Mouse (Mus musculus) limb, embryonic 14.5 days (tissue): Measurements from ENCODE around the gene Lgals9. TPM values are rescaled to one million over a fixed set of nuclear protein-coding genes. Genes with fewer than 3 reads are reported as not detected.
A peak's percentile ranks its signal among the peaks of the same experiment; 100 is the strongest.

Experiments
- ATAC-seq: fragments of 200-750 bp; cut with Nextera tagmentation; 2 replicates; pipeline ENCODE4 v1.8.0; 2017; ENCODE audit warnings: low read depth, moderate number of reproducible peaks, moderate TSS enrichment; ENCODE audit not compliant: low FRiP score
- DNase-seq: peaks from one replicate; pipeline ENCODE4 v3.0.0-alpha.2; 2015; ENCODE audit warnings: low spot score
- H3K27ac ChIP-seq: fragments of 300-500 bp; sonication (generic); replicated peaks from 2 replicates; pipeline ENCODE4 v1.5.1; 2014; ENCODE audit warnings: low read depth, mild to moderate bottlenecking, low read length, moderate library complexity, mixed read lengths
- H3K27me3 ChIP-seq: fragments of 300-500 bp; sonication (generic); 2 replicates; pipeline ENCODE4 v1.6.1; 2014; ENCODE audit warnings: low read length, mixed read lengths; ENCODE audit not compliant: control insufficient read depth, insufficient read depth
- H3K36me3 ChIP-seq: fragments of 300-500 bp; sonication (generic); 2 replicates; pipeline ENCODE4 v1.6.1; 2014; ENCODE audit warnings: mild to moderate bottlenecking, low read length, moderate library complexity, mixed read lengths; ENCODE audit not compliant: control insufficient read depth, insufficient read depth
- H3K4me1 ChIP-seq: fragments of 300-500 bp; sonication (generic); 2 replicates; pipeline ENCODE4 v1.6.1; 2014; ENCODE audit warnings: antibody characterized with exemption, low read length, mixed read lengths; ENCODE audit not compliant: control insufficient read depth, insufficient read depth
- H3K4me2 ChIP-seq: fragments of 300-500 bp; sonication (generic); replicated peaks from 2 replicates; pipeline ENCODE4 v1.6.1; 2014; ENCODE audit warnings: low read depth, mild to moderate bottlenecking, low read length, moderate library complexity; ENCODE audit not compliant: severe bottlenecking
- H3K4me3 ChIP-seq: fragments of 300-500 bp; sonication (generic); replicated peaks from 2 replicates; pipeline ENCODE4 v1.5.1; 2014; ENCODE audit warnings: low read length
- H3K9ac ChIP-seq: fragments of 300-500 bp; sonication (generic); 2 replicates; pipeline ENCODE4 v1.6.1; 2014; ENCODE audit warnings: mild to moderate bottlenecking, low read depth, low read length, moderate library complexity; ENCODE audit not compliant: severe bottlenecking
- H3K9me3 ChIP-seq: fragments of 300-500 bp; sonication (generic); 2 replicates; pipeline ENCODE4 v1.6.1; 2016; ENCODE audit warnings: low read length; ENCODE audit not compliant: control insufficient read depth
- POLR2A ChIP-seq: fragments of 200-500 bp; IDR thresholded peaks from 2 replicates; pipeline ENCODE4 v1.8.0; 2012; ENCODE audit warnings: inconsistent platforms, mild to moderate bottlenecking, moderate library complexity, borderline replicate concordance; ENCODE audit not compliant: insufficient read depth, insufficient read length; ENCODE audit errors: extremely low read depth
- WGBS: fragments of 180-500 bp; shearing (Covaris S2); extraction: QIAGEN DNeasy Blood & Tissue Kit; methylation state at CpG from one replicate; pipeline ENCODE4 v1.1.7; 2014; 5-methylcytosine and 5-hydroxymethylcytosine counted together
- polyA plus RNA-seq, 2 experiments: library from polyadenylated mRNA; depleted of rRNA in 1 of 2; stranded (reverse) in 1 of 2; unstranded in 1 of 2; fragments of >200 nt; fragmentation: Nextera tagmentation in 1 of 2; extraction: Ambion mirVana in 1 of 2; gene quantifications; 2 replicates each; pipeline versions ENCODE4 v1.2.1 to v1.2.3; 2012 to 2014

Lgals9 gene
- polyA plus RNA-seq, 2 experiments: 29.7 to 35.4 TPM

- no peaks in the 10 kb centered on the region for H3K9me3 ChIP-seq
- DNase-seq (peak; percentile 29), ATAC-seq (no peak)
- H3K36me3 ChIP-seq: no peaks in the 10 kb centered on the region
- no peak for TF ChIP-seq POLR2A
- H3K27ac ChIP-seq: no peak overlapping the region
- WGBS: 29% methylated on average over 8 of the region's 8 CpGs
- H3K9ac ChIP-seq: no peak overlapping the region
- H3K4me2 ChIP-seq: no peak overlapping the region
- peaks cover 32% of the 10 kb centered on the region for H3K27me3 ChIP-seq
- H3K4me1 ChIP-seq: no peaks in the 10 kb centered on the region
- no peak overlapping the region for H3K4me3 ChIP-seq
These were observed 61.9 kb downstream of the Lgals9 start for GRCm38 (mm10) chr11:78922678-78923407.

DNA sequence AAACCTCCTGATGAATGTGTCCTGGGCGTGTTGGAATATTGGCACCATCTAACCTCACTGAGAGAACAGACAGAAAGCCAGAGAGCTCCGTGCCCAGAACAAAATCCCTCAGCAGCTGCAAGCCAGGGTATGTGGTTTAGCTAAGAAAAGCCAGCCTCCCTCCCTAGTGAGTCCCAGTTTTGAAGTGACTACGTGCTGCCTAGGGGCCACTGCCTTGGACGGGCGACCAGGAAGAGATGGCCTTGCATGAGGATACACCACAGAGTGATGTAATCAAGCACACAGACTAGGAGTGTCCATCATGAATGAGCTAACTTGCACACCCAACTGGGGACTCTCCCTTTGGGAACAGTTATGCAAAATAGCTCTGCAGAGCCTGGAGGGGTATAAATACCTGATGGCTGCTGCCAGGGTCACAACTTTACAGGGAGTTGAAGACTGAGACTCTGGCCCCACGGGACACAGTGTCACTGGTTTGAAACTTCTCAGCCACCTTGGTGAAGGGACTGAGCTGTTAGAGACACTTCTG is 64.3 kb downstream of the Lgals9 start, which contains the start of gene Nos2:
Gene Nos2, plus strand, starts transcription at position 377 of the 529 bp plus-strand sequence.
- peaks cover 24% of the 10 kb centered on the region for H3K27me3 ChIP-seq
- H3K4me1 ChIP-seq: no peaks in the 10 kb centered on the region
- ATAC-seq: no peak

GRCm38 (mm10) chr11:78919745-78920144 is 65.0 kb downstream of the Lgals9 start:
- H3K4me3 ChIP-seq: no peak overlapping the region
- no peak overlapping the region for H3K9ac ChIP-seq
- no peaks in the 10 kb centered on the region for H3K4me1 ChIP-seq
- no peak for TF ChIP-seq POLR2A
- H3K27me3 ChIP-seq: peaks cover 17% of the 10 kb centered on the region
- no peak overlapping the region for H3K27ac ChIP-seq
- no peak overlapping the region for H3K4me2 ChIP-seq
- H3K36me3 ChIP-seq: no peaks in the 10 kb centered on the region
- DNase-seq (no peak), ATAC-seq (no peak)
- no peaks in the 10 kb centered on the region for H3K9me3 ChIP-seq
- WGBS: 71% methylated on average over 4 of the region's 4 CpGs

More for the DNA sequence above, 64.3 kb downstream of the Lgals9 start, which contains the start of gene Nos2:
- H3K9ac ChIP-seq: no peak within 1 kb of the TSS
- WGBS: 62% methylated on average over 6 of the region's 6 CpGs
- no peak for TF ChIP-seq POLR2A
- no peak within 1 kb of the TSS for H3K4me2 ChIP-seq
- no peaks in the 10 kb centered on the region for H3K9me3 ChIP-seq
- H3K36me3 ChIP-seq: no peaks in the 10 kb centered on the region
- DNase-seq: no peak
- H3K4me3 ChIP-seq: no peak within 1 kb of the TSS
- no peak within 1 kb of the TSS for H3K27ac ChIP-seq

- no peaks in the 10 kb centered on the region for H3K9me3 ChIP-seq
- no peak for TF ChIP-seq POLR2A
- no peak overlapping the region for H3K9ac ChIP-seq
- H3K36me3 ChIP-seq: no peaks in the 10 kb centered on the region
- H3K27me3 ChIP-seq: no peaks in the 10 kb centered on the region
- DNase-seq (no peak), ATAC-seq (no peak)
- 64% methylated on average over 1 of the region's 1 CpGs for WGBS
- no peak overlapping the region for H3K4me3 ChIP-seq
- H3K4me1 ChIP-seq: no peaks in the 10 kb centered on the region
- H3K27ac ChIP-seq: no peak overlapping the region
- H3K4me2 ChIP-seq: no peak overlapping the region
These were observed 68.3 kb downstream of the Lgals9 start for GRCm38 (mm10) chr11:78916410-78916809.

- no peak for DNase-seq
- TF ChIP-seq POLR2A: no peak
- H3K27me3 ChIP-seq: no peaks in the 10 kb centered on the region
- no peak overlapping the region for H3K27ac ChIP-seq
- WGBS: 83% methylated on average over 6 of the region's 6 CpGs
- no peaks in the 10 kb centered on the region for H3K36me3 ChIP-seq
- no peaks in the 10 kb centered on the region for H3K9me3 ChIP-seq
- no peak overlapping the region for H3K4me3 ChIP-seq
- ATAC-seq: no peak
- H3K4me1 ChIP-seq: no peaks in the 10 kb centered on the region
- no peak overlapping the region for H3K9ac ChIP-seq
- no peak overlapping the region for H3K4me2 ChIP-seq
These were observed 69.3 kb downstream of the Lgals9 start for GRCm38 (mm10) chr11:78915473-78915872.

Other genes starting within 250 kb of the Lgals9 start
- 48.4 and 51.6 TPM in 2 replicates for gene Ccnq, start 233.2 kb downstream of the Lgals9 start, polyA plus RNA-seq (2012; rRNA removed)
- 40.4 and 50.7 TPM in 2 replicates for gene Ccnq, start 233.2 kb downstream of the Lgals9 start, polyA plus RNA-seq (2014; fragmentation: Nextera tagmentation; extraction: Ambion mirVana)
- gene Lyrm9, start 158.4 kb downstream of the Lgals9 start, polyA plus RNA-seq (2012; rRNA removed): 8.3 and 10.1 TPM in 2 replicates
- 14.0 and 15.1 TPM in 2 replicates for gene Lyrm9, start 158.4 kb downstream of the Lgals9 start, polyA plus RNA-seq (2014; fragmentation: Nextera tagmentation; extraction: Ambion mirVana)
- gene Nos2, start 64.2 kb downstream of the Lgals9 start, polyA plus RNA-seq (2012; rRNA removed): 2.1 and 2.2 TPM in 2 replicates
- gene Nos2, start 64.2 kb downstream of the Lgals9 start, polyA plus RNA-seq (2014; fragmentation: Nextera tagmentation; extraction: Ambion mirVana): 1.4 and 2.1 TPM in 2 replicates
- 24.1 and 29.3 TPM in 2 replicates for gene Ksr1, start 161.5 kb upstream of the Lgals9 start, polyA plus RNA-seq (2012; rRNA removed)
- gene Ksr1, start 161.5 kb upstream of the Lgals9 start, polyA plus RNA-seq (2014; fragmentation: Nextera tagmentation; extraction: Ambion mirVana): 8.2 TPM in 2 replicates